Mouse (Mus musculus): ENCODE results near the gene Alx3. TPM values are rescaled to one million over a fixed set of nuclear protein-coding genes. Genes with fewer than 3 reads are reported as not detected.
A peak's percentile ranks its signal among the peaks of the same experiment; 100 is the strongest.

The Alx3 gene
- polyA plus RNA-seq, 1 experiment from 2014 or later: 0.53 TPM

- H3K9me3 ChIP-seq: no peaks in the 10 kb centered on the region
- H3K4me1 ChIP-seq: peaks cover 17% of the 10 kb centered on the region
- H3K36me3 ChIP-seq: peaks cover 67% of the 10 kb centered on the region
- H3K9ac ChIP-seq: no peak overlapping the region
- ATAC-seq (ENCODE audit: extremely low read depth, insufficient number of reproducible peaks, low FRiP score, low TSS enrichment): no peak
- H3K4me3 ChIP-seq: no peak overlapping the region
- 89% methylated on average over 7 of the region's 7 CpGs for WGBS
- no peaks in the 10 kb centered on the region for H3K27me3 ChIP-seq (replicated peaks)
- H3K4me2 ChIP-seq: no peak overlapping the region
- H3K27ac ChIP-seq (replicated peaks): no peak overlapping the region
Measured at GRCm38 (mm10) chr3:107627641-107628040, 32.8 kb downstream of the Alx3 start.

GRCm38 (mm10) chr3:107628551-107628950, 33.7 kb downstream of the Alx3 start:
- no peak overlapping the region for H3K27ac ChIP-seq (replicated peaks)
- H3K36me3 ChIP-seq: peaks cover 58% of the 10 kb centered on the region
- ATAC-seq (ENCODE audit: extremely low read depth, insufficient number of reproducible peaks, low FRiP score, low TSS enrichment): no peak

GRCm38 (mm10) chr3:107629411-107629810, 34.6 kb downstream of the Alx3 start:
- no peaks in the 10 kb centered on the region for H3K27me3 ChIP-seq (replicated peaks)
- H3K27ac ChIP-seq (replicated peaks): no peak overlapping the region
- H3K36me3 ChIP-seq: peaks cover 49% of the 10 kb centered on the region
- no peak for ATAC-seq (ENCODE audit: extremely low read depth, insufficient number of reproducible peaks, low FRiP score, low TSS enrichment)
- 90% methylated on average over 4 of the region's 4 CpGs for WGBS
- H3K4me3 ChIP-seq: no peak overlapping the region; the same call in 1 of the 2 replicates
- no peak overlapping the region for H3K4me2 ChIP-seq
- no peaks in the 10 kb centered on the region for H3K9me3 ChIP-seq
- peaks cover 17% of the 10 kb centered on the region for H3K4me1 ChIP-seq
- no peak overlapping the region for H3K9ac ChIP-seq

More at GRCm38 (mm10) chr3:107628551-107628950, 33.7 kb downstream of the Alx3 start:
- no peaks in the 10 kb centered on the region for H3K9me3 ChIP-seq
- H3K9ac ChIP-seq: no peak overlapping the region
- H3K4me3 ChIP-seq: no peak overlapping the region
- no peak overlapping the region for H3K4me2 ChIP-seq
- WGBS: 92% methylated on average over 2 of the region's 2 CpGs
- peaks cover 17% of the 10 kb centered on the region for H3K4me1 ChIP-seq
- no peaks in the 10 kb centered on the region for H3K27me3 ChIP-seq (replicated peaks)

- Histone ChIP-seq H3K27ac (replicated peaks) (peak within 1 kb of the TSS; percentile 92), H3K9ac (peak within 1 kb of the TSS; percentile 97), H3K4me1 (peaks cover 17% of the 10 kb centered on the region), H3K9me3 (no peaks in the 10 kb centered on the region), H3K27me3 (replicated peaks) (no peaks in the 10 kb centered on the region), H3K4me3 (peak within 1 kb of the TSS; percentile 94), H3K4me2 (peak within 1 kb of the TSS; percentile 91), H3K36me3 (peaks cover 34% of the 10 kb centered on the region)
- WGBS: under 1% methylated on average over 47 of the region's 48 CpGs
- ATAC-seq (ENCODE audit: extremely low read depth, insufficient number of reproducible peaks, low FRiP score, low TSS enrichment): peak; percentile 52; the same call in 1 of the 2 replicates
Measured at GRCm38 (mm10) chr3:107630682-107631522, 36.1 kb downstream of the Alx3 start, which contains the start of gene Gm10961. Gene Gm10961 (plus strand): TSS chr3:107631322.

GRCm38 (mm10) chr3:107631523-107631958, 36.7 kb downstream of the Alx3 start, which contains the start of gene Strip1:
Gene Strip1 (minus strand): TSS chr3:107631694.
- Histone ChIP-seq H3K27me3 (replicated peaks) (no peaks in the 10 kb centered on the region), H3K9me3 (no peaks in the 10 kb centered on the region), H3K36me3 (peaks cover 28% of the 10 kb centered on the region), H3K27ac (replicated peaks) (peak within 1 kb of the TSS; percentile 92), H3K4me2 (peak within 1 kb of the TSS; percentile 91), H3K9ac (peak within 1 kb of the TSS; percentile 97), H3K4me1 (peaks cover 17% of the 10 kb centered on the region), H3K4me3 (peak within 1 kb of the TSS; percentile 94)
- under 1% methylated on average over 35 of the region's 35 CpGs for WGBS
- peak; percentile 91 for ATAC-seq (ENCODE audit: extremely low read depth, insufficient number of reproducible peaks, low FRiP score, low TSS enrichment)

DNA sequence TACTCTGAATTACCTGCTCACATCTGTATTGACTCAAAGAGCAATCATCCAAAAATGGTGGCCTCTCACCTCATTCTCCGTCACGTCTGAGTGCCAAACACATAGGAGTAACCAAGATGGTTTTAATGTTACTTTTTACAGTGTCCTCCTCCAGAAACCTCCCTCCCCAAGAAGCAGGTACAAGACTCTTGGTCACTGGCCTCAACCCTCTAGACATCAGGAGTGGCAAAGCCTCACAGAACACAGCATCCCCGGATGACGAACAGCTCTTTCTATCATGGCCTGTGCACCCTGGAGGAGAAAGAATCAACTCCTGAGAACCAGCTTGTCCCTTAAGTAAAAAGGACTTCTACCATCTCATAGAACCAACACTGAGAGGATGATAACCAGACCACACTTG, 38.0 kb downstream of the Alx3 start:
- Histone ChIP-seq H3K9ac (no peak overlapping the region), H3K4me3 (no peak overlapping the region), H3K27ac (replicated peaks) (no peak overlapping the region), H3K4me2 (no peak overlapping the region), H3K27me3 (replicated peaks) (no peaks in the 10 kb centered on the region), H3K36me3 (peaks cover 15% of the 10 kb centered on the region), H3K9me3 (no peaks in the 10 kb centered on the region), H3K4me1 (peaks cover 17% of the 10 kb centered on the region)
- WGBS: 95% methylated on average over 4 of the region's 4 CpGs
- no peak for ATAC-seq (ENCODE audit: extremely low read depth, insufficient number of reproducible peaks, low FRiP score, low TSS enrichment)

DNA sequence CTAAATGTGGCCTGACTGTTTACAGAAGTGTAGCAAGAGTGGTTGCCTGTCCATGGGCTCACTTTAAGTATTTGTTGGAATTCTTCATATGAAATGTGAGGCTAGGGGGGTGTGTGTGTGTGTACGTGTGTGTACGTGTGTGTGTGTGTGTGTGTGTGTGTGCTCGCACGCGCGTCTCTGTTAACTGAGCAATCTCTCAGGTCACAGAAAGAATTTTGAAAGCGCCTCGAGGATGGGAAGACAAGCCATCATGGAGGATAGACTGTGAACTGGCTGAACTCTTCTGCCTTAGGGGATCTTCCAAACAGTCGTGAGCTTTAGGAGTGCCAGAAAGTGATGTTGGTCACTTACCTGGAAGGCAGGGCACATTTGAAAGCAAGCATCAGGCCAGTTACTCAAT, 39.1 kb downstream of the Alx3 start:
- Histone ChIP-seq H3K27ac (replicated peaks) (no peak overlapping the region), H3K4me2 (no peak overlapping the region), H3K9ac (no peak overlapping the region), H3K9me3 (no peaks in the 10 kb centered on the region), H3K4me1 (peaks cover 17% of the 10 kb centered on the region), H3K36me3 (peaks cover 5% of the 10 kb centered on the region), H3K4me3 (no peak overlapping the region), H3K27me3 (replicated peaks) (no peaks in the 10 kb centered on the region)
- ATAC-seq (ENCODE audit: extremely low read depth, insufficient number of reproducible peaks, low FRiP score, low TSS enrichment): no peak
- 83% methylated on average over 9 of the region's 9 CpGs for WGBS

GRCm38 (mm10) chr3:107635836-107636235, 41.0 kb downstream of the Alx3 start:
- H3K9ac ChIP-seq: no peak overlapping the region
- no peak overlapping the region for H3K27ac ChIP-seq (replicated peaks)
- no peak overlapping the region for H3K4me2 ChIP-seq
- 35% methylated on average over 8 of the region's 8 CpGs for WGBS
- H3K27me3 ChIP-seq (replicated peaks): no peaks in the 10 kb centered on the region
- ATAC-seq (ENCODE audit: extremely low read depth, insufficient number of reproducible peaks, low FRiP score, low TSS enrichment): no peak
- H3K9me3 ChIP-seq: no peaks in the 10 kb centered on the region
- 0 out of 2 replicates have a peak, but pooled peaks cover 3% of the 10 kb centered on the region for H3K4me1 ChIP-seq
- H3K36me3 ChIP-seq: no peaks in the 10 kb centered on the region
- no peak overlapping the region for H3K4me3 ChIP-seq

GRCm38 (mm10) chr3:107636236-107636635, 41.4 kb downstream of the Alx3 start:
- Histone ChIP-seq H3K4me3 (no peak overlapping the region), H3K36me3 (no peaks in the 10 kb centered on the region), H3K4me1 (0 out of 2 replicates have a peak, but pooled peaks cover 3% of the 10 kb centered on the region), H3K4me2 (no peak overlapping the region), H3K9ac (no peak overlapping the region), H3K27ac (replicated peaks) (no peak overlapping the region), H3K27me3 (replicated peaks) (no peaks in the 10 kb centered on the region), H3K9me3 (no peaks in the 10 kb centered on the region)
- 47% methylated on average over 3 of the region's 3 CpGs for WGBS
- no peak for ATAC-seq (ENCODE audit: extremely low read depth, insufficient number of reproducible peaks, low FRiP score, low TSS enrichment)

- H3K9me3 ChIP-seq: no peaks in the 10 kb centered on the region
- no peak for ATAC-seq (ENCODE audit: extremely low read depth, insufficient number of reproducible peaks, low FRiP score, low TSS enrichment)
- H3K9ac ChIP-seq: no peak overlapping the region
- H3K27ac ChIP-seq (replicated peaks): no peak overlapping the region
- H3K4me1 ChIP-seq: no peaks in the 10 kb centered on the region
- H3K27me3 ChIP-seq (replicated peaks): no peaks in the 10 kb centered on the region
- WGBS: 59% methylated on average over 5 of the region's 5 CpGs
- H3K4me3 ChIP-seq: no peak overlapping the region
- H3K4me2 ChIP-seq: no peak overlapping the region
- H3K36me3 ChIP-seq: no peaks in the 10 kb centered on the region
Measured at GRCm38 (mm10) chr3:107637606-107638172, 42.9 kb downstream of the Alx3 start.

- Histone ChIP-seq H3K4me2 (no peak overlapping the region), H3K9me3 (no peaks in the 10 kb centered on the region), H3K27ac (replicated peaks) (no peak overlapping the region), H3K4me3 (no peak overlapping the region), H3K9ac (no peak overlapping the region), H3K36me3 (no peaks in the 10 kb centered on the region), H3K27me3 (replicated peaks) (no peaks in the 10 kb centered on the region), H3K4me1 (no peaks in the 10 kb centered on the region)
- no peak for ATAC-seq (ENCODE audit: extremely low read depth, insufficient number of reproducible peaks, low FRiP score, low TSS enrichment)
- 81% methylated on average over 3 of the region's 3 CpGs for WGBS
Measured at GRCm38 (mm10) chr3:107646947-107647346, 52.1 kb downstream of the Alx3 start.

All from heart, embryonic 13.5 days (tissue).